Mouse (Mus musculus) liver, embryonic 14.5 days (tissue): ENCODE results near the gene Parp11. TPM values are rescaled to one million over a fixed set of nuclear protein-coding genes. Genes with fewer than 3 reads are reported as not detected.

Experiments used
- ATAC-seq: fragments of 200-750 bp; cut with Nextera tagmentation; 2 replicates; pipeline ENCODE4 v1.8.0; 2017; ENCODE audit warnings: moderate number of reproducible peaks, mild to moderate bottlenecking, moderate library complexity; ENCODE audit not compliant: insufficient read depth
- DNase-seq, 3 experiments: peaks; one replicate each; pipeline ENCODE4 v3.0.0-alpha.2; 2012 to 2013; ENCODE audit warnings: low read depth in 3 of 3, low spot score in 3 of 3
- H3K27ac ChIP-seq: fragments of 300-500 bp; sonication (generic); 2 replicates; pipeline ENCODE4 v1.5.1; 2014; ENCODE audit warnings: moderate library complexity, mild to moderate bottlenecking, control low read depth, inconsistent platforms
- H3K27me3 ChIP-seq: fragments of 300-500 bp; sonication (generic); 2 replicates; pipeline ENCODE4 v1.6.1; 2014; ENCODE audit warnings: mild to moderate bottlenecking, low read length, moderate library complexity; ENCODE audit not compliant: control insufficient read depth, insufficient read depth
- H3K36me3 ChIP-seq: fragments of 300-500 bp; sonication (generic); replicated peaks from 2 replicates; pipeline ENCODE4 v1.6.1; 2014; ENCODE audit warnings: low read depth; ENCODE audit not compliant: control insufficient read depth, insufficient read depth
- H3K4me1 ChIP-seq, 2 experiments: fragments of 200-500 bp in 1 of 2; fragments of 300-500 bp in 1 of 2; sonication (generic) in 1 of 2; replicated peaks; 2 replicates each; pipeline ENCODE4 v1.6.1; 2012 to 2014; ENCODE audit warnings: antibody characterized with exemption in 1 of 2, inconsistent platforms in 1 of 2, low read length in 1 of 2; ENCODE audit not compliant: control insufficient read depth in 2 of 2, insufficient read depth in 2 of 2
- H3K4me2 ChIP-seq: fragments of 300-500 bp; sonication (generic); 2 replicates; pipeline ENCODE4 v1.6.1; 2014; ENCODE audit warnings: low read depth, mild to moderate bottlenecking, control low read depth, moderate library complexity
- H3K4me3 ChIP-seq, 2 experiments: fragments of 200-500 bp in 1 of 2; fragments of 300-500 bp in 1 of 2; sonication (generic) in 1 of 2; 2 replicates each; pipeline ENCODE4 v1.5.1; 2012 to 2014; ENCODE audit warnings: low read depth in 2 of 2, low read length in 2 of 2, mild to moderate bottlenecking in 2 of 2, control low read depth in 1 of 2, inconsistent platforms in 1 of 2, moderate library complexity in 1 of 2; ENCODE audit not compliant: insufficient read depth in 1 of 2
- H3K9ac ChIP-seq: fragments of 300-500 bp; sonication (generic); replicated peaks from 2 replicates; pipeline ENCODE4 v1.6.1; 2014; ENCODE audit warnings: mild to moderate bottlenecking, control low read depth, moderate library complexity
- H3K9me3 ChIP-seq: fragments of 300-500 bp; sonication (generic); 2 replicates; pipeline ENCODE4 v1.6.1; 2016; ENCODE audit warnings: low read length, mixed read lengths; ENCODE audit not compliant: control insufficient read depth
- CTCF ChIP-seq: IDR thresholded peaks from 2 replicates; pipeline ENCODE4 v1.5.1; 2016; ENCODE audit warnings: antibody characterized with exemption, low read depth, control low read depth
- EP300 ChIP-seq: IDR thresholded peaks from 2 replicates; pipeline ENCODE4 v1.6.1; 2016; ENCODE audit warnings: antibody characterized with exemption, low read depth
- WGBS: fragments of 180-500 bp; shearing (Covaris S2); extraction: QIAGEN DNeasy Blood & Tissue Kit; methylation state at CpG from one replicate; pipeline ENCODE4 v1.1.7; 2014; ENCODE audit not compliant: insufficient replicate concordance; 5-methylcytosine and 5-hydroxymethylcytosine counted together
- polyA plus RNA-seq, 2 experiments: library from polyadenylated mRNA; depleted of rRNA in 1 of 2; stranded (reverse) in 1 of 2; unstranded in 1 of 2; fragments of >200 nt; fragmentation: Nextera tagmentation in 1 of 2; extraction: Ambion mirVana in 1 of 2; gene quantifications; 2 replicates each; pipeline versions ENCODE4 v1.2.1 to v1.2.3; 2012 to 2014

Gene Parp11
- polyA plus RNA-seq, 2 experiments = 5.0 to 5.7 TPM

GRCm38 (mm10) chr6:127532304-127532703, 85.7 kb downstream of the Parp11 start:
- DNase-seq = no peak
- no peak for ATAC-seq
- H3K9me3 ChIP-seq = no peaks in the 10 kb centered on the region
- no peaks in the 10 kb centered on the region for H3K36me3 ChIP-seq
- H3K4me1 ChIP-seq = peaks cover 0 to 8% of the 10 kb centered on the region in 2 experiments; a peak in 2 of 4 replicates
- WGBS = 70% methylated on average over 5 of the region's 5 CpGs
- no peak overlapping the region for H3K27ac ChIP-seq
- H3K27me3 ChIP-seq = no peaks in the 10 kb centered on the region
- no peak overlapping the region for H3K4me2 ChIP-seq
- no peak for TF ChIP-seq EP300
- no peak for TF ChIP-seq CTCF
- H3K4me3 ChIP-seq = no peak overlapping the region
- no peak overlapping the region for H3K9ac ChIP-seq

GRCm38 (mm10) chr6:127533766-127534165, 87.1 kb downstream of the Parp11 start:
- no peaks in the 10 kb centered on the region for H3K9me3 ChIP-seq
- ATAC-seq (no peak), DNase-seq (no peak)
- no peak overlapping the region for H3K9ac ChIP-seq
- no peaks in the 10 kb centered on the region for H3K36me3 ChIP-seq
- no peak for TF ChIP-seq CTCF
- no peak for TF ChIP-seq EP300
- H3K4me1 ChIP-seq = peaks cover 0 to 8% of the 10 kb centered on the region in 2 experiments; a peak in 2 of 4 replicates
- H3K27ac ChIP-seq = no peak overlapping the region
- H3K27me3 ChIP-seq = no peaks in the 10 kb centered on the region
- WGBS = 63% methylated on average over 5 of the region's 5 CpGs
- H3K4me2 ChIP-seq = no peak overlapping the region
- no peak overlapping the region for H3K4me3 ChIP-seq

GRCm38 (mm10) chr6:127537035-127537434, 90.4 kb downstream of the Parp11 start:
- no peak overlapping the region for H3K27ac ChIP-seq
- no peaks in the 10 kb centered on the region for H3K4me1 ChIP-seq
- no peak for TF ChIP-seq EP300
- no peak for TF ChIP-seq CTCF
- no peaks in the 10 kb centered on the region for H3K27me3 ChIP-seq
- H3K36me3 ChIP-seq = no peaks in the 10 kb centered on the region
- WGBS = 63% methylated on average over 7 of the region's 7 CpGs
- no peak for ATAC-seq
- DNase-seq = no peak
- no peak overlapping the region for H3K4me2 ChIP-seq
- no peaks in the 10 kb centered on the region for H3K9me3 ChIP-seq
- no peak overlapping the region for H3K9ac ChIP-seq
- H3K4me3 ChIP-seq = no peak overlapping the region

- 37% methylated on average over 2 of the region's 2 CpGs for WGBS
- ATAC-seq (no peak), DNase-seq (no peak)
- Histone ChIP-seq H3K27ac (no peak overlapping the region), H3K36me3 (no peaks in the 10 kb centered on the region), H3K4me3 (no peak overlapping the region), H3K9me3 (no peaks in the 10 kb centered on the region), H3K4me2 (no peak overlapping the region), H3K9ac (no peak overlapping the region), H3K27me3 (no peaks in the 10 kb centered on the region), H3K4me1 (no peaks in the 10 kb centered on the region)
- no peak for TF ChIP-seq CTCF
- no peak for TF ChIP-seq EP300
Measured at GRCm38 (mm10) chr6:127538118-127538517, 91.5 kb downstream of the Parp11 start.

- H3K4me3 ChIP-seq = no peak overlapping the region
- H3K36me3 ChIP-seq = no peaks in the 10 kb centered on the region
- no peak for TF ChIP-seq CTCF
- no peak for TF ChIP-seq EP300
- no peak overlapping the region for H3K9ac ChIP-seq
- H3K27me3 ChIP-seq = no peaks in the 10 kb centered on the region
- H3K4me1 ChIP-seq = no peaks in the 10 kb centered on the region
- WGBS = 66% methylated on average over 4 of the region's 4 CpGs
- H3K9me3 ChIP-seq = no peaks in the 10 kb centered on the region
- H3K4me2 ChIP-seq = no peak overlapping the region
- DNase-seq (no peak), ATAC-seq (no peak)
- H3K27ac ChIP-seq = no peak overlapping the region
Measured at GRCm38 (mm10) chr6:127539226-127539625, 92.6 kb downstream of the Parp11 start.

GRCm38 (mm10) chr6:127539659-127540058, 93.0 kb downstream of the Parp11 start:
- TF ChIP-seq CTCF = no peak

More at GRCm38 (mm10) chr6:127539659-127540058, 93.0 kb downstream of the Parp11 start:
- Histone ChIP-seq H3K4me1 (no peaks in the 10 kb centered on the region), H3K4me3 (no peak overlapping the region), H3K9ac (no peak overlapping the region), H3K4me2 (no peak overlapping the region), H3K27ac (no peak overlapping the region), H3K36me3 (no peaks in the 10 kb centered on the region), H3K9me3 (no peaks in the 10 kb centered on the region), H3K27me3 (no peaks in the 10 kb centered on the region)
- no peak for DNase-seq
- no peak for ATAC-seq
- WGBS = 43% methylated on average over 5 of the region's 5 CpGs
